Mouse (Mus musculus) adrenal gland, postnatal 4 days (tissue): ENCODE measurements around the gene Znrf4. TPM values are rescaled to one million over a fixed set of nuclear protein-coding genes. Genes with fewer than 3 reads are reported as not detected.
A peak's percentile ranks its signal among the peaks of the same experiment; 100 is the strongest.

Experiments used
- DNase-seq, 2 experiments: peaks; one replicate each; pipeline ENCODE4 v3.0.0; 2021 to 2022; ENCODE audit warnings: low spot score in 2 of 2, mixed read lengths in 2 of 2
- total RNA-seq, 2 experiments: library from RNA; stranded (reverse); gene quantifications; 2 replicates each; pipeline ENCODE4 v1.2.3; 2021

Znrf4 gene
- total RNA-seq, 2 experiments from 2014 or later = not detected

- DNase-seq = no peak
Measured at GRCm38 (mm10) chr17:56468870-56469269, 43.4 kb downstream of the Znrf4 start.

GRCm38 (mm10) chr17:56468380-56468779, 43.9 kb downstream of the Znrf4 start:
- no peak for DNase-seq

GRCm38 (mm10) chr17:56467456-56467884, 44.8 kb downstream of the Znrf4 start:
- no peak for DNase-seq

DNA sequence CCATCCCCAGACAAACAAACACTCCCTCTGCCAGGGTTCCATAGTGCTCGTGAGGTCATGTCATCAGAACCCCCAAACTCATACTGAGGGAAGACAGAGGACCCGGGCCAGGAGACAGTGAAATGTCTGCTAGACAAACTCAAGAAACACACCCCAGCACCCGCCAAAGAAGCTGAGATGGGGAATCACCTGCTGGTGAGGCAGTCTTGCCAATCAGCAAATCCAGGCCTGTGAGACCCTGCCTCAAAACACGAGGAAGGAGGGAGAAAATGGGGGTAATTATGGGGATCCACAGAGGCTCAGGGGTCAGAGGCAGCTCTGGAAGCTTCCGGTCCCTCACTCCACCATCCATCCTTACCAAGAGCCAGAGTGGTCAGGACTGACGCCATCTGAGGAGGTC, 45.5 kb downstream of the Znrf4 start:
- DNase-seq = no peak

- DNase-seq = no peak
Measured at GRCm38 (mm10) chr17:56464817-56465216, 47.4 kb downstream of the Znrf4 start.

DNA sequence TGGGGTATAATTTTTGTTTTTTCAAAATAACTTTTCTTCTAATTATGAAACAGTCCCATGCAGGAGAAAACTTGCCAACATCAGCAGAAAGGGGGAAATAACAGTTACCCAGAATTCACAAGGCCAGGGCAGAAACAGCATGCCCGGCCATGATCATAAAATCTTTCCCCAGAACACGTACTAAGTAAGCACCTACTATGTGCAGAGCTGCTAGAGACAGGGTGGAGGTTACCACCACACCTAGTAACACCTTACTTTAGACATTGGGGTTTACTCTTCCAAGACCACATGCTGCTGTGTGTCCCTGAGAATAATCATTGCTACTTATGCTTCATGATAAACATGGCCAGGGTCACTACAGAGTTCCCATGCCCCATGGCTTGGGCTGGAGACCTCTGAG, 47.9 kb downstream of the Znrf4 start:
- DNase-seq = no peak

DNA sequence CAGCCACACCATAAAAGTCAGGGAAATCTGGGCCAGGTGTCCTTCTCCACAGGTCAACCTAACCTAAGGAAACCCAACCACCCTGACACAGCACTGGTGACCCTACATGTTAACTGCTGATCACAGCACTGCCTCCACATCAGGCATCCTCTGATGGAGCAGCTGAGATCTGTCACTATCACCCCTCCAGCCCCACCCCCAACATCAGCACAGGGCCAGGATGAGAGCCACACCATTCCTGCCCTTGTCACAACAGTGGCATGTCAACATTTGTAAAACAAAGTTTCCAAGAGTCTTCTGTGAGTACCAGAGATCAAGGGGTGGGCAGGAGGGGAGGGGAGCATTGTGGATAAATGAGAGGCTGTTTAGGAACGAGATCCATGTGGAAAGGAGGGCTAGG, 48.7 kb downstream of the Znrf4 start:
- no peak for DNase-seq

DNA sequence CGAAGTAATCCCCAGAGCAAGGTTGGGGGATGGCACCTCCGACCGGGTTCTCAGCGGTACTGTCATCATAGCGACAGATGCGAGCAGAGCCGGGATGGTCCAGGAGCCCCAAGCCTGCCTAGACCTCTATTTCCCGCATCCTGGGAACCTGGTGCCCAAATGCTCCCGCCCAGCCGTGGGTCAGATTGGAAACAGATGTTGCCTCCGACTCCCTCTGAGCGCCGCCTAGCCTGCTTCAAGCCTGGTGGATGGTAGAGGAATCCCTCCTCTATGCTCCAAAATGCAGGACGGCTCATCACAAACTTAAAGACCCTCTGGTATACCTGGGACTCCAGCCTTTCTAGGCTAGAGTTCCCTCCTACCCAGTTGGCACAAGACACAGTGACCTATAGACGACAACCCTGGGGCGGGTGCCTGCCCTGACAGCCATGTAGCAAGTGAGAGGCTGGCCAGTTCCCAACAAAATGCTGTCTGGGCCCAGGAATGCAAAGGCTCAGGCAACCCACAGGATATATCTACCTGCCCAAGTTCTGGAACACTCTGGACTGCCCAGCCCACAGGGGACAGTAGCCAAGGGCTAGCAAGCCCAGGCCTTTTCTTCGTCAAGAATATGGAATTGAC, 49.3 kb downstream of the Znrf4 start:
- no peak for DNase-seq

DNA sequence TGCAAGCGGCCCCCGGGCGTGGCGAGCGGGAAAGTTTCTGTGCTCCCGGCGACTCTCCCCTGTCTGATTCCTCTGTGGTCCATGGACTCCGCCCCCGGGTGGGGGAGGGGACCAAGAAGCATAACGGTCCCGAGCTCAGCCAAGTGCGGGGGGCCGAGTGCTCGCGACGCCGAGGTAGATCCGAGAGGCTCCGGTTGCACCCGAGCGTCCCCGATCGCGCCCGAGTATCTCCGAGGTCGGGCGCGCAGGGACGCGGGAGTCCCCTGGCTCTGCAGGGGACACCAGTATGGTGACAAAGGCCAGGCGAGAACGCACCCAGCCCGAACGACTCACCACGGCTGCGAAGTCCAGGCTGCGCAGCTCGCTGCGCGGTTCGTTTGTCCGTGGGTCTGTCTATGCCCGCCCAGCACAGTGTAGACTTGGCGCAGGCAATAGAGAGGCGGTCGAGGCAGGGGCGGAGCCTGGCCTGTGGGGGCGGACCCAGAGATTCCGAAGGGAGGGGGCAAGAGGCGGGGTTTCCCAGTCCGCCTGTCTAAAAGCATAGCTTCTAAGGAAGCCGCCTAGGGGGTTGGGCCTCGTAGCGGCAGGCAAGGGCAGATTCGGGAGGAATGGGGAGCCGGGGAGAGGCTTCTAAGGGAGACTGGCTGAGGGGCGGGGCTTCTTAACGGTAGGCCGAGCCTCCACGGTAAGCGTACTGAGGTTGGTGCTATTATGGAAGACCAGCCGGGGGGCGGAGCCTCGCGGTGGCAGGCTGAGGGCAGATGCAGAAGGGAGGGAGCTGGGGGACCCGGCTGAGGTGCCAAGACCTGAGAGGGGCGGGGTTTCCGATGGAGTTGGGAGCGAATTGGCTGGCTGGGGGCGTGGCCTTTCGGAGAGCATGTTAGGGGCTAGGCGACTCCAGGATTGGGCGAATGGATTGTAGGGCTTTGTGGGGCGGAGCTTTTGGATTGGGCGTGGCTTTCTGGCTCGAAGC, 50.2 kb downstream of the Znrf4 start:
- peak; percentile 84 to 96 for DNase-seq

Other genes with a start within 250 kb of the Znrf4 start
- gene Ticam1, start 235.6 kb downstream of the Znrf4 start, total RNA-seq = 10 to 100 TPM; 21.0 to 22.2 TPM
- gene Plin3, start 219.6 kb downstream of the Znrf4 start, total RNA-seq = 10 to 100 TPM; 83.2 to 87.5 TPM
- gene Arrdc5, start 212.1 kb downstream of the Znrf4 start, total RNA-seq = not detected
- 10 to 100 TPM; 49.3 to 61.2 TPM for gene Uhrf1, start 209.1 kb downstream of the Znrf4 start, total RNA-seq
- 10 to 100 TPM; 50.1 to 54.1 TPM for gene Kdm4b, start 186.4 kb downstream of the Znrf4 start, total RNA-seq
- 100 to 1,000 TPM; 176 to 208 TPM for gene Ptprs, start 35.9 kb downstream of the Znrf4 start, total RNA-seq
- 1 to 10 TPM; 1.4 to 1.9 TPM for gene Gm20219, start 42.0 kb upstream of the Znrf4 start, total RNA-seq
- 100 to 1,000 TPM; 153 to 170 TPM for gene Safb2, start 72.2 kb upstream of the Znrf4 start, total RNA-seq
- gene Safb, start 72.4 kb upstream of the Znrf4 start, total RNA-seq = 100 to 1,000 TPM; 168 to 177 TPM
- gene 2410015M20Rik, start 97.3 kb upstream of the Znrf4 start, total RNA-seq = 100 to 1,000 TPM; 294 to 338 TPM
- 1,000 to 10,000 TPM; 1,222 to 1,358 TPM for gene Rpl36, start 101.0 kb upstream of the Znrf4 start, total RNA-seq
- 100 to 1,000 TPM; 306 to 318 TPM for gene Lonp1, start 114.5 kb upstream of the Znrf4 start, total RNA-seq
- 1 to 10 TPM; 2.4 to 2.7 TPM for gene Catsperd, start 115.7 kb upstream of the Znrf4 start, total RNA-seq
- 10 to 100 TPM; 88.1 to 89.6 TPM for gene Ranbp3, start 160.9 kb upstream of the Znrf4 start, total RNA-seq
- gene Ndufa11, start 205.3 kb upstream of the Znrf4 start, total RNA-seq = 100 to 1,000 TPM; 244 to 256 TPM
- gene Vmac, start 205.6 kb upstream of the Znrf4 start, total RNA-seq = 10 to 100 TPM; 31.4 to 34.4 TPM
- 1 to 10 TPM; 4.1 to 5.2 TPM for gene Nrtn, start 245.1 kb upstream of the Znrf4 start, total RNA-seq